Mouse (Mus musculus) lung, adult 2 months (tissue): Measurements from ENCODE around the gene Gm9.
"Not testable (repeated sequence)": the region's sequence is repeated elsewhere in the genome, so short reads cannot be mapped to it uniquely, and the experiment has no call there.

Experiments used
- CTCF ChIP-seq: fragments of 200-500 bp; IDR thresholded peaks from 2 replicates; pipeline ENCODE4 v1.5.1; 2011; ENCODE audit warnings: mild to moderate bottlenecking, low read length, control low read depth; ENCODE audit not compliant: insufficient read depth
- POLR2A ChIP-seq: fragments of 200-500 bp; IDR thresholded peaks from 2 replicates; pipeline ENCODE4 v1.6.1; 2011; ENCODE audit warnings: low read depth, mild to moderate bottlenecking, control low read depth, low read length, borderline replicate concordance; ENCODE audit errors: extremely low read depth

DNA sequence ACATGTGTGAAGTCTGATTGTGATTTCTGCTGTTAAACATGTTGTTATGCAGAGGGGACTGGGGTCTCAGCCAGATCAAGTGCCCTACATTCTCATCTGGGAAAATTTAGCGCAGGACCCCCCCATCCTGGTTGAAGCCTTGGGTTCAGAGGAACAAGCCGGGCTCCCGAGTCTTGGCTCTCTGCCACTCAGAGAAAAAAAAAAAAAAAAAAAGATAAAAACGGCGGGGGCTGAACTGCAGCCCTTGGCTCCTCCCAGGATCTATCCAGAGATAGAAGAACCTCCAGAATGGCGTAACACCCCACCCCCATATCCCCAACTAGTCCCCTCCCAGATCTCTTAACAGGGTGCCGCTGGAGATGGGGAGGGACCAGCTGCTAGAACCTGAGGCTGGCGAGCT, 26.4 kb downstream of the Gm9 start:
- TF ChIP-seq CTCF, POLR2A: not testable (repeated sequence)
